Mouse (Mus musculus) mesoderm, embryonic 11.5 days (tissue): ENCODE measurements at regions not wholly inside any gene's neighbourhood (a gene's known extent, or its start where the extent isn't known, plus 50 kb on each side); places are given as distances from the start of the nearest gene placed in this dataset.

Experiments
- DNase-seq: peaks from one replicate; pipeline ENCODE4 v3.0.0-alpha.2; 2012; ENCODE audit warnings: low read depth, low spot score

DNA sequence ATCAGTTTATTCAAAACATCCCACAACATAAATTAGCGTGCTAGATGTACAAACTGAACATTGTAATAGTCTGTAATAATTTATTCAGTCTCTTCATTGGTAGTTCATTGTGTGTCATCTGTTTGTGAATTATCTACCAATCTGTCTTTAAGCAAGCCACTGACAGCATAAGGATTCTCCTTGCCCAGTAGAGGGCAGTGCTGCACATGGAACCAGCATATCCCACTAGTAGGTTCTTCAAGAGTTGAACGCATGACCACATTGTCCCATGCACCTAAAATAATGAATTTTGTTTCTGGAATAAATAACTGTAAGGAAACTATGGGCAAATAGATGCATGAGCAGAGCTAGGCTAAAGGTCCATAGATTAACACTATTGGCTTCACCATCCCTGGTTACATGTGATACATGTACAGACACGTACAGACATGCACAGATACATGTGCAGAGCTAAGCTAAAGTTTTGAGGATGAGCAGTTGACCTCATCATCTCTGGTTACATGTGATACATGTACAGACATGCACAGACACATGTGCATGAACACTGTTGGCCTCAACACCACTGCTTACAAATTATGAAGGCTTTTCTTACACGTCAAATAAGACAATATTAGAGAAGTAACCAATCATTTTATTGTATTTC lies 143.0 kb upstream of the Ctnnd2 start:
- peak; percentile 70 for DNase-seq

DNA sequence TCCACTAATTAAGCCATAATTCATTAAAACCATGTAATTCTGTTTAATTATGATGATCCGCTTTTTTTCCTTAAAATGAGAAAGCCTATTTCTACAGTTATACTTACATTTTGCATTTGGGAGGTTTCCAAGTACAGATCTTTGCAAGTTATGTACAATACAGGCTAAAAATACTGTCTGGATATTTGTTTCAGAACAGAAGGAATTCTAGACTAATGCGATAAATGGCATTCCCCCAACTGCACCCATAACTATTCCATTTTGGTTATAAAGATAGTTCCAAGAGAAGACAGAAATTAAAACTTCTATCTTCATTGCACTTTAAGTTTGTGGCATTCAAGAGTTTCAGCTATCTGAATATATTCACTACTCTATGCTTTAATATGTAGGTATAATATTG lies 137.0 kb upstream of the Ctnnd2 start:
- DNase-seq, result no peak

DNA sequence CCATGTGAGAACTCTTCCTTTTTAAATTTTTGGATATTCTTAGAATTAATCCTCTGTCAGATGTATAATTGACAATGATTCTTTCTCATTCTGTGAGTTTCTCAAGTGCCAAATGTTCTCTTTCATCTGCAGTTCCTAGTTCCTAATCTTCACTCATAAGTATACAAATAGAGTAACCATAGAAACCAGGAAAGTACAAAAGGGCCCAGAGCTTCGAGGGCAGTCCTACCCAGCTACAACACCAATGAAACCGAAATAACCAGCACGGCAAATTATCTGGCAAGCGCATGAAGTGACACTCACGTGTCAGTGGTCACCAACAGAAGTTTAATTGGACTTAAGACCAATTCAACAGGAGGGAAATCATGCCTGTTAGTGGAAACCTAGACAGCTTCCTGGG lies 121.5 kb upstream of the Ctnnd2 start:
- DNase-seq, result no peak

DNA sequence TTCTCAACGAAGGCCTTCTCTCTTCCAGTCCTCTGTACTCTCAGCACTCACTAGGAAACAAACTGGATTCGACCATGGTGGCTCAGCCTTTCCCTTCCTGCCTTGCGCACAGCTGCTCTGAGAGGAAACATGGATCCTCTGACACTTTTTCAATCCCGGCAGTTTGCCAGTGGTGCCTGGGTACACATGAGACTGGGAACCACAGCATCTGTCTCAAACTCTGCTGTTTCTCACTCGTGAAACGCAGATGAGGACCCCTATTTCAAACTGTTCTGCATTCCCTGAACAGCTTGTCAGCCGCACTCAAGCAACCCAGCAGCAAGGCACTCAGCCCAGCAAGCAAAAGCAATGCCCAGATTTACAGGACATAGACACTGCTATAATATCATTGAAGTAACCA lies 112.6 kb upstream of the Ctnnd2 start:
- no peak for DNase-seq

DNA sequence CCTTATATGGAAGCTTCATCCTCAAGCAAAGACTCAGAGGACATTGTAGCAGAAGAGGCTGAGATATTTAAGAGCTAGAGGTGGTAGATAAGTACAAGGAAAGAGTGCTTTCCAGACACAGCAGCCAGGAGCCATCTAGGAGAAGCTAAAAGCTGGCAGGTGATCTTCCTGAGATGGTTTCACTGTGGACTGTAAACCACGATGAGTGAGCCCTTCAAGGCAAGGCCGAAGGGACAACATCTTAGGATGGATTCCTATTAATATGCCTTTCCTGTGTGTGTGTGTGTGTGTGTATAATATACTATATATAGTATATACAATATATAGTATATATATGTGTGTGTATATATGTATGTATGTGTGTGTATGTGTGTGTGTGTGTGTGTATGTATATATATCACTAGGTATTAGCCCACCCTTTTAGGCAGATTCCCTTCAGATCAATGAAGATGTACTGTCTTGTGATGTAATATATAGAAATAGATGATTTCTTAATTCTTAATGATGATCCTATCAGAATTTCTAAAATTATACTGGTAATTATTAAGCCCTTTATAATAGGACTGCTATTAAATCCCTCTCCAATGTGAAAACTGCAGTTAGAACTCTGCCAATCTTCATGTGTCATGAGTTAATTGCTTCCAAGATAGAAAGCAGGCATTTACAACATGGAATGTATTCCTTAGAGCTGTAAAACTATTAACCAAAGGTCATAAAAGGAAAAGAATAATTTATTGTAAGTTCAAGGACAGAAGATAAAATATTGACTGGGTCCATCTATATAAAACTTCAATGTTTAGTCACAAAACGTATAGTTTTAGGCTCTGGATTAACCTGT lies 111.7 kb upstream of the Ctnnd2 start:
- DNase-seq, result no peak

DNA sequence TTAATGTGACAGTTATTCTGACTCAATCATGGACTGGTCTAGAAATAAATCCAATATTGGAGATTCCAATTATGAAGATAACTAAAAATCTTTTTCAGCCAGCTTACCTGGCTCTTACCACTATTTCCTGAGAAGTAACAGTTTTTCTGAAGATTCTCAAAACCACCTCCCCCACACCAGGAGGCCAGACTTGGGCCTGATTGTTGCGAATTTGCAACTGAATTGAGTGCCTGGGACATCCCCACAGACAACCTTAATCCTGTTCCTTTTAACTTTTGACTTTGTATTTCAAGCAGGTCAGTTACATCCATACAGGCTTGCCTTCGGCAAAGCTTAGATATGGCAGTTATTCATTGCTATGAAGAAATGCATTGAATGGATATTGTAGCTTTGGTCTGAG lies 100.7 kb upstream of the Ctnnd2 start:
- no peak for DNase-seq

DNA sequence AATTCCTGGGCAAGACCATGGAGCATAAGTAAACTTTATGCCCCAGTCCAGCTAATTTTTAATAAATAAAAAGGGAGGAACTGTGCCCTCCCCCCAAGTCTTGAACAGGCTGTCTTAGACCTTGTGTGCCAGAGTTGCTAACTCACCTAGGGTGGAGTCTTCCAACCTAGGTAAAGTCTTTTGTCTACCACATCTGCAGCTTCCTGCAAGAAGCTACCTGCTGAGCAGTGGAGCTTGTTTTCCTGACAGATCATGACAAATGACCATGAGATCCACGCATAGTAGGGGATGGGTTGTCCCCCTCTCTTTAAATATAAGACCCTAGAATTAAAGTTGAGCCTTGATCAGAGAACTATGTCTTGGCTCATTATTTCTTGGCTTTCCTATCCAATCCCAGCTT lies 100.1 kb upstream of the Ctnnd2 start:
- no peak for DNase-seq

DNA sequence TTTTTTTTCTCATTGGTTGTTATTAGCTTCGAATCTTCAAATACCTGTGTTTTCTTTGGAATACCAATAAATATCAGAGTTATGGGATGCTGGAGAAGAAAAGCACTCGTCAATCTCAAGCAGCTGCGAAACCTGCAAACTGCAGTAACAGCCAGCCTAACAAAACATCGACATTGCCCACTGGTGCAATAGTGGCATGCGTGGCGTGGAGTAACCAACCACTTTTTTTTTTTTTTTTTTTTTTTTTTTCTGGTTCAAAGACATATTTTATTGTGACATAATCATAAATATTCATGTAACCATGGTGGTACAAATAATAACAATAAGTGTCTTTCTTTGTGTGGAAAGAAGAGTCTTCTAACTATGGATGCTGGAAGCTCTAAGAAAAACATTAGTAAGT lies 85.3 kb upstream of the Ctnnd2 start:
- no peak for DNase-seq

DNA sequence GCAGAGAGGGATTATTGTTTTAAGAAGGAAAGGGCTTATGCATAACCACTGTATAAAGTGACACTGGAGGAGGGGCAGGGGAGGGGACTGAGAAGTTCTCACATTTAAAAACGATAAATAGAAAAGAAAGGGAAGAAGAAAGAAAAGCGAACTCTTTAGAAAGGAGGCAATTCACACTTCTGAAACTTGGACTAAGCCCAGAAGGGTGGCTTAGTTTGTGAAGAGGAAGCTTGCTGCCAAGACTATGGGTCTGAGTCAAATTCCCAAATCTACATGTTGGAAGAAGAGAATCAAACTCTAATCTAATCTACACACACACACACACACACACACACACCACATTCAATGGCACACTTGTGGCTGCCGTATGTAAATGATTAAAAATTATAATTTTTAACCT lies 50.3 kb upstream of the Ctnnd2 start:
- no peak for DNase-seq
